Mouse (Mus musculus) adrenal gland, adult (tissue): ENCODE results near the gene Fxyd3.

Source experiments
- DNase-seq, 2 experiments: peaks; one replicate each; pipeline ENCODE4 v3.0.0; 2022 to 2023; ENCODE audit warnings: low spot score in 1 of 2; ENCODE audit not compliant: inconsistent age in 2 of 2

Fxyd3 gene

GRCm38 (mm10) chr7:31098697-31099611, 22.4 kb upstream of the Fxyd3 start:
- DNase-seq = peak; percentile 82 to 88

GRCm38 (mm10) chr7:31097583-31098248, 21.2 kb upstream of the Fxyd3 start:
- DNase-seq = peak; percentile 90 to 96

GRCm38 (mm10) chr7:31096892-31097564, 20.5 kb upstream of the Fxyd3 start:
- DNase-seq = no peak

DNA sequence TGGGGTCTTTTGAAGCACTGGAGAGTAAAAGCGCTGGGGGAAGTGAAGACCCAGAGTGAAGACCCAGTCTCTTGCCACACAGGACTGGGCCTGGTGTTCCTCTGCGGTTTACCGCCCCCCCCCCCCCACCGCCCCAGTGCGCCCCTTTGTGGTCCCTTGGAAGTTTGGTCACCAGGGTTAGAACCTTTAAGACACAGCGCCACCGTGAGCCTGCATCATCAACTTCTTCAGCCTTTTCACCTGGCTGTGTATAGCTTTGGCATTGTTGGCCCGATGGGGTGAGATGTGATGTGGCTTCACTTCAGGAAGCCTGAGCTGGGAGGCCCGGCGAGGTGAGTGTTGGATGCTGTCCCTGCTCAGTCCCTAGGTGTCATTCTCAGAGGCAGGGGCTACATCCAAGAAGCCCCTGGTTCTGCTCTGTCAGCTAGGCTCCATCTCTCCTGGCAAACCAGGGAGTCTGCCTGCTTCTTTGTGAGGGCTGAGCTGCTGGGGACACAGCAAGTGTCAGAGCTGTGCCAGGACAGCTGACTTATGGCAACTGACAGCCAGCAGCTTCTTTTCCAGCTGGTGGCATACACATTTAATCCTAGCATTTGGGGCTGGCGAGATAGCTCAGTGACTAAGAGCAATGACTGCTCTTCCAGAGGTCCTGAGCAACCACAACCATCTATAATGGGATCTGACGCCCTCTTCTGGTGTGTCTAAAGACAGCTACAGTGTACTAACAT, 18.4 kb upstream of the Fxyd3 start:
- DNase-seq = no peak

DNA sequence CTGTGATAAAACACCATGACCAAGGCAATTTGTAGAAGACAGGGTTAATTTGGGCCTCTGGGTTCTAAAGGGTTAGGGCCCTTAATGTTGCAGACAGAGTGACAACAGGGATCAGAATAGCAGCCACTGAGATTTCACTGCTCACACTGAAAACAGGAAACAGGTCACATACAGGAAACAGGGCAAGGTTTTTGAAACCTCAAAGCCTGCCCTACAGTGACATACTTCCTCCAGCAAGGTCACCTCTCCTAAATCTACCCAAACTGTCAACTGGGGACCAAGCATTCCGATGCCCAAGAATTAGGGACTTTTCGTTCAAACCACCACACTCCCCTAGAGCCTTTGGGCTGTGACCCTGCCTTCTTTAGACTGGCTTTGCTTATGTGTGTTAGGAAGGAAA, 13.2 kb upstream of the Fxyd3 start:
- DNase-seq = no peak

DNA sequence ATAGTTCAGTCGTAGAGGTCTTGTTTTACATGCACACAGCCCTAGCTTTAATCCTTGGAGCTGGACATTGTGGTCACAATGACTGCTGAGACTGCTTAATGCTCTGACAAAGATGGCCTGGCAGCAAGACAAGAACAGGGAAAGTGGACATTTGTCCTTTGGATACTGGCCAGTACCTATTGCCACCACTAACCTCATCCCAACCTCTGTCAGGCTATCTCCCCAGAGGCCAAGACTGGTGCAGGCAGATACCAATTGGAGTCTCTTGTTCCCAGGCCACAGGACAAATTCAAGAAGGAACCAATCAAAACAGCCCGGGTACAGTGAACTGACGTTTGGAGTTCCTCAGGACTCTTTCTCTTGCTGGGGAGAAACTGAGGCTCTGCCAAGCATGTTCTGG, 11.7 kb upstream of the Fxyd3 start:
- DNase-seq = peak in 1 of 2 experiments; percentile 60

DNA sequence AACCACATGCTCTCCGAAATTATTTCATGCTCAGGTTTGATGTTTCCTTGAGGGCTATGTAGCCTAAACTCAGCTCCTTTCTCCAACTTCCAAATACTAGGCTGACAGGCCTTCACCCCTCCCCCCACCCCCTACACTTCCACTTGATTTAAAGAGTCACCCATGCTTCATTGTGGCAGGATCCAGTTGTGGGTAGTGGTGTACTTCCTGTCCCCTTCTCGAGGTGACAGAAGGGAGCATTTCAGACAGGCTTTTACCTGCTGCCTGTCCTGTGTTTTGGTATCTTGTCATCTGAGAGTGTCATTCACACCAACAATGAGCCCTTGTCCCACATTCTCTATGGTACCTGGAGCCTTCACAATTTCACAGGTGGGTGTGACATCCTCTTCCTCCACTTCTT, 10.8 kb upstream of the Fxyd3 start:
- DNase-seq = no peak

DNA sequence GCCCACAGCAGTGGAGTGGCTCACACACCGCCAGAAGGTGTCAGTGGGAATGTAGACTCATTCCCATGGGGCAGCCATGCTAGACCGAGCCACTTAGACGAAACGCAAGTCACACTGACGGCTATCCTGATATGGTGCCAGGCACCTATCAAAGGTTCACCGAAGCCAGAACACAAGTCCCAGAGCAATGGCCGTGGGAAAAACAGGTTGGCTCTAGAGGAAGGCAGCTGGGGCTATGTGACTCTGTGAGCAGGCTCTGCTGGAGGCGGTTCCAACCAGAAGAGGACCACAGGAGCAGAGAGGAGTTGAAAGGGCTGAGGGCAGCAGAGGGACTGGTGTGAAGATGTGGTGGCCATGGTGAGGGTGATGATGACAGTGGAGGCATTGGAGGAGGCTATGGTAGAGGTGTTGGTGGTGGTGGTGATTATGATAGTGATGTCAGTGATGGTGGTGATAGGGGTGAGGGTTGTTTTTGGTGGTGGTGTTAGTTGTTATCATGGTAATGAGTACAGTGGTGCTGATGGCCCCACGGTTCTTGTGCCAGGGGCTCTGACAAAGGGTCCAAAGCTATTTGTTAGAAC, 9.8 kb upstream of the Fxyd3 start:
- DNase-seq = no peak

DNA sequence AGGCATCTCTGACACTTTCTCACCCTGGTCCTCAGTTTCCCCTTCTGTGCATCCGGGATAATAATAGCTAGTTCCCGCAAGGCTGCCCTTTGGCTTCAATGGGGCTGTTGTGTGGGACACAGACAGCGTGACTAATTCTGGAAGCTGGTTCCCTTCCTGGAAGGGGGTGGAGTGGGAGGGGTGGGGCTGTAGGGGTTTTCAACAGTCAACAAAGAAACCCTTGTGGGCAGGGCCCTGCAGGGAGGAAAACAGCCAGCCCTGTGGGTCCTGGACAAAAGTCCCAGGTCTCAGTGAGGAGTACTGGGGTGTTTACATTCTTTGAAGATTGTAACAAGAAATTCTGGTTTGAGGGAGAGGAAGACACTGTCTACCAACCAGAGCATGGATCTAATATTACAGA, 8.7 kb upstream of the Fxyd3 start:
- DNase-seq = peak in 1 of 2 experiments; percentile 69

GRCm38 (mm10) chr7:31084140-31084539, 7.6 kb upstream of the Fxyd3 start:
- no peak for DNase-seq

- peak in 1 of 2 experiments; percentile 66 for DNase-seq
Observed at GRCm38 (mm10) chr7:31082831-31083588, 6.5 kb upstream of the Fxyd3 start.

GRCm38 (mm10) chr7:31082106-31082505, 5.6 kb upstream of the Fxyd3 start:
- no peak for DNase-seq

- DNase-seq = no peak
Observed at GRCm38 (mm10) chr7:31081106-31081505, 4.6 kb upstream of the Fxyd3 start.

GRCm38 (mm10) chr7:31080611-31081010, 4.1 kb upstream of the Fxyd3 start:
- no peak for DNase-seq

- no peak for DNase-seq
Observed at GRCm38 (mm10) chr7:31079670-31080069, 3.2 kb upstream of the Fxyd3 start.

DNA sequence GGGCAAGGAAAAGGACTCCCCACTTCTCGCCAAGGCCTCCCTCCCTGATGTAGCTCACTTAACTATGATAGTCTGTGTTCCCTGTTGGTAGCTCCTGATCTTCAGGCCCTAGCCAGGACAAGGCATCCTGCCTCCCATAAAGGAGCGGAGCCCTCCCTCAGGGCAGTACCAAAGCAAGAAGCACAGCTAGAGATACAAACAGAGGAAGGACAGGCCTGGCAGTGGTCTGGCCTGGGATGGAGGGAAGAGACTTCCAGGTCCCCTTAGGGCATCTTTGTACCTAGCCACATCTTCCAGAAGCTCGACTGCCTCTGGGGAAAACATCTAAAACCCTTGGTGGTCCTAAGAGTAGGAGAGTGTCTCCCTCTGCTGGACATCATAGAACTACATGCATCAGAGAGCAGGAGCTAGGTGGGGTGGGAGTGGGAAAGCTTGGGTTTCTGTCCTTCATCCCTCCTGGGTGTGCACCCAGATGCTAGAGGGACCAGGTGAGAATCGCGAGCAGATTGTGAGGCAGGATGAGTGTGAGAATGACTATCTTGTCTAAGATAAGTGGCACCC, 1.5 kb upstream of the Fxyd3 start:
- DNase-seq = peak in 1 of 2 experiments; percentile 76

GRCm38 (mm10) chr7:31077470-31077869, 966 bp upstream of the Fxyd3 start:
- no peak for DNase-seq

DNA sequence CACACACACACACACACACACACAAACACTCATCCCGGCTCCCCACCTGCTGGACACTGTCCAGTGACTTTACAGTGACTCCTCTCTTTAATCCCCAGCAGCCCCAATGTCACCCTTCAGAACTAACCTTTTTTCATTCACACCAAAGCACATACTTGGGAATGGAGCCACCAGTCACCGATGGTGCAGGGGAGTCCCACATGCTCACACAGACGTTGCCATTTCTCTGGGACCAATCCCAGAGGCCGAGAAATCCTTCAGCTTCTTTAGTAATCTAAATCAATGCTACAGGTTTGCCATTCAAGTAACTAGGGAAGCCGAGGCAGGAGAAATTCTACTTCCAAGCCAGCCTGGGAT, 1.8 kb downstream of the Fxyd3 start:
- DNase-seq = no peak

DNA sequence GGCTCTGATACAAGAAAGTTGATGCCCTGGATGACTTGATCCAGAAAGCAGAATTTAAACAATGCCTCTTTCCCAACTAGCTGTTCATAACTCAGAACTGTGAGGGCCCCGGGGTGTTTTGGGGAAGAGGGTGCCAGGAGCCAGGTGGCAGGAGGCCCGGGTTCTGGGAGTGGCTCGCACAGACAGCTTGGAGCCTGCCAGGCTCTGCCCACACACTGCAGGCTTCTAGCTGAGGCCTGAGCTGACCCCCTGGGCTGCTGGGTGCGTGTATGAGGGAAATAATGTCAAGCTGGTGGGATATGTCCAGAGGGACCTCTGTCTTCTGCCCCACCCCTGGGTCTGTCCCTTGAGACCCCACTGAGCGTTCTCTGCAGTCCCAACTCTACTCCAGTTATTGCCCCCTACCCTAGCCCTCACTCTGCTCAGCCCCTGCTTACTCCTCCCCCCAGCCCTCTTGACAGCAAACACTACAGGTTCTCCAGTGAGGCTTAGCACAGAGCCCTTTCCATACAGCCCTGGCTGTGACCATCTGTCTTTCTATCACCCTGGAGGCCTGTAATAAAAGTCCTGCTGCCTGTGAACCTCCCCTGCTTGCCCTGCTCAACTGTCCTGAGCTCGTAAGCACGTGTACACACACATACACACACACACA, 2.3 kb downstream of the Fxyd3 start:
- no peak for DNase-seq
